Mouse (Mus musculus) neural tube, embryonic 11.5 days (tissue): ENCODE data around the gene Susd1. TPM values are rescaled to one million over a fixed set of nuclear protein-coding genes. Genes with fewer than 3 reads are reported as not detected.

ENCODE experiments used
- ATAC-seq: fragments of 200-750 bp; cut with Nextera tagmentation; 2 replicates; pipeline ENCODE4 v1.8.0; 2017; ENCODE audit warnings: moderate number of reproducible peaks, mild to moderate bottlenecking, moderate TSS enrichment, moderate library complexity; ENCODE audit not compliant: insufficient read depth, low FRiP score, low TSS enrichment
- DNase-seq: peaks from one replicate; pipeline ENCODE4 v3.0.0-alpha.2; 2015; ENCODE audit warnings: low spot score
- H3K27ac ChIP-seq: fragments of 300-500 bp; sonication (generic); 2 replicates; pipeline ENCODE4 v1.5.1; 2014; ENCODE audit warnings: low read depth, mild to moderate bottlenecking, low read length
- H3K27me3 ChIP-seq: fragments of 300-500 bp; sonication (generic); 2 replicates; pipeline ENCODE4 v1.6.1; 2014; ENCODE audit warnings: mild to moderate bottlenecking, low read length, mixed read lengths; ENCODE audit not compliant: control insufficient read depth, insufficient read depth
- H3K36me3 ChIP-seq: fragments of 300-500 bp; sonication (generic); 2 replicates; pipeline ENCODE4 v1.6.1; 2014; ENCODE audit warnings: mild to moderate bottlenecking, low read length, moderate library complexity, mixed read lengths; ENCODE audit not compliant: control insufficient read depth, insufficient read depth
- H3K4me1 ChIP-seq: fragments of 300-500 bp; sonication (generic); 2 replicates; pipeline ENCODE4 v1.6.1; 2014; ENCODE audit warnings: low read length, mixed read lengths; ENCODE audit not compliant: control insufficient read depth, insufficient read depth
- H3K4me2 ChIP-seq: fragments of 300-500 bp; sonication (generic); 2 replicates; pipeline ENCODE4 v1.6.1; 2014; ENCODE audit warnings: low read depth, mild to moderate bottlenecking, moderate library complexity
- H3K4me3 ChIP-seq: fragments of 300-500 bp; sonication (generic); 2 replicates; pipeline ENCODE4 v1.5.1; 2014; ENCODE audit warnings: low read depth, low read length
- H3K9ac ChIP-seq: fragments of 300-500 bp; sonication (generic); 2 replicates; pipeline ENCODE4 v1.6.1; 2014; ENCODE audit warnings: mild to moderate bottlenecking, low read length
- H3K9me3 ChIP-seq: fragments of 300-500 bp; sonication (generic); 2 replicates; pipeline ENCODE4 v1.6.1; 2016; ENCODE audit warnings: low read length; ENCODE audit not compliant: control insufficient read depth
- WGBS: fragments of 180-500 bp; shearing (Covaris S2); extraction: QIAGEN DNeasy Blood & Tissue Kit; methylation state at CpG from one replicate; pipeline ENCODE4 v1.1.7; 2014; 5-methylcytosine and 5-hydroxymethylcytosine counted together
- polyA plus RNA-seq: library from polyadenylated mRNA; unstranded; fragments of >200 nt; fragmentation: Nextera tagmentation; extraction: Ambion mirVana; gene quantifications from 2 replicates; pipeline ENCODE4 v1.2.1, GENCODE M21; 2014

Susd1 gene
- polyA plus RNA-seq, 1 experiment from 2014 or later: 0.81 TPM

DNA sequence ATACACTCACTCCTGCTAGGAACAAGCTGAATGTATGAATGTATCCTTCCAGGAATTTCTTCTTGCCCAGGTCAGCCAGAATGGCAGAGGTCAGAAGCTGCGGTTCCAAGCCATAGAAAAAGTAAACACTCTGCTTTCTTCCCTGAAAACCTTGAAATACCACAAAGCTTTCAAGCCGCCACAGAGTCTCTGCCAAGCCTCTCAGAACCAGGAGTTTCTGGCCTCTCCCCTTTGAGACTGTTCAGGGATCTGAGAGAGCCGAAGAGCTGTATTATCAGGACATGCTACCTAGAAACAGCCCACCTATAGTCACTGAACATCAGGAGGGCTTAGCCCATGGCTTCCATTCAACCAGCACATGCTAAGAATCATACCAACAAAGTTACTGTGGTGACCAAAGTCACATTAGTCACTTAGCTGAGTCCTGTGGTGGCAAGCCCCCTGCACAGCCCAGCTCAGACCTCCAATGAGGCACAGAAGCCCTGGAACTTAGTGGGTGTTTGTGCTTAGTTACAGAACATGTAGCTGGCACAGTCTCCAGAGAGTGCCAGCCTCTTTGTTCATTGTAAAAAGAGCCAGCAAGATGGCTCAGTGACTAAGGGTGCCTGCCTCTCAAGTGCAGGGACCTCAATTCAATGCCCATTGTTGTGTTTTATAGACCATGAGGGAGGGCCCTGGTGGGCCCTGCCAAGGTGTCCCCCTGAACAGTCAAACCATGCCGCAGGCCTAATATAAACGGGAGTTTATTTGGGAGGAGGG lies 16.2 kb downstream of the Susd1 start:
- WGBS: 44% methylated on average over 5 of the region's 5 CpGs
- no peaks in the 10 kb centered on the region for H3K36me3 ChIP-seq
- H3K9me3 ChIP-seq: no peaks in the 10 kb centered on the region
- no peak overlapping the region for H3K4me3 ChIP-seq
- ATAC-seq (no peak), DNase-seq (no peak)
- no peaks in the 10 kb centered on the region for H3K27me3 ChIP-seq
- no peak overlapping the region for H3K27ac ChIP-seq
- H3K9ac ChIP-seq: no peak overlapping the region
- 0 out of 2 replicates have a peak, but pooled peaks cover 2% of the 10 kb centered on the region for H3K4me1 ChIP-seq
- H3K4me2 ChIP-seq: no peak overlapping the region

DNA sequence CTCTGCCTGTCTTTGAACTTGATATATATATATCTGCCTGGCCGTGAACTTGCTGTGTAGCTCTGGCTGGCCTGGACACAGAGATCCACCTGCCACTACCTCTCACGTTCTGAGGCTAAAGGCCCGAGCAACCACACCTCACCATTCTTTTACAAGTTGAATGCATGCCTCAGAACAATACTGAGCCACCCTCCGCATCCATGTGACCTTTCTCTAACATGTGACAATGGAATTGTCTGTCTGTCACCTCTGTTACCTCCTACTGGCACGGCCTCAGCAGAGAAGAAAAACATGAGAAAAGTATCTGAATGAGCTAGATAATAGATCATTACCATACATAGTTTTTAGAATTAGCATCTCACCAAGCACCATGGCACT lies 17.1 kb downstream of the Susd1 start:
- DNase-seq: no peak

DNA sequence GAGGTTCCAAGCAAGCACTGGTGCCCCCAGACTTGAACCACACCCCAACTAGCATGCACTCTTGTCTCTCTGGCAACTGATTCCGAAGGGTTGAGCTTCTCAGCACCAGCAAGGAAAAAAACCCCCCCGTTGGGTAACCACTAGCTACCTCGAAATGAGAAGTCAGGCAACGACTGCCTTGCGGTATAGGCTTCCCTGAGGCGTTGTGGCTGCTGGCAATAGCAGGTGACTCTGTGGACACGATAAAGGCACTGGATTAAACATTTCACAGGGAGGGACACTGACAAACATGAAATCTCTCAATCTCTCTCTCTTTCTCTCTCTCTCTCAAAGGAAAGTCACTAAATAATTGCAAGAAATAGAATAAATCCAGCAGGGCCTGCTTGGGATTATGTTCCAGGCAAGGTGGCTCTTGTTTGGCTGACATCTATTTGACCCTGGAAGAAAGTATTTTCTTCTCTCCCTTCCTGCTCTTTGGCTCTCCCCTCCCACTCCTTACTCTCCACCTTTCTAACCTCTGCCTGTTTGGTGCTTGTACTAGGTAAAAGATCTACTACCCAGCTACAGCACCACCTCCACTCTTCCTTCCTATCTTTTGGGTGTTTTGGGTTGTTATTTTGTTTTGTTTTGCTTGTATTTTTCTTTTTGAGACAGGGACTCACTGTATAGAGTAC lies 17.6 kb downstream of the Susd1 start:
- WGBS: 91% methylated on average over 7 of the region's 7 CpGs
- DNase-seq: no peak

More for the DNA sequence above, 17.1 kb downstream of the Susd1 start:
- Histone ChIP-seq H3K9ac (no peak overlapping the region), H3K4me3 (no peak overlapping the region), H3K27me3 (no peaks in the 10 kb centered on the region), H3K4me2 (no peak overlapping the region), H3K9me3 (no peaks in the 10 kb centered on the region), H3K27ac (no peak overlapping the region), H3K4me1 (0 out of 2 replicates have a peak, but pooled peaks cover 2% of the 10 kb centered on the region), H3K36me3 (no peaks in the 10 kb centered on the region)
- no peak for ATAC-seq
- whole genome bisulfite sequencing: 55% methylated on average over 5 of the region's 5 CpGs

DNA sequence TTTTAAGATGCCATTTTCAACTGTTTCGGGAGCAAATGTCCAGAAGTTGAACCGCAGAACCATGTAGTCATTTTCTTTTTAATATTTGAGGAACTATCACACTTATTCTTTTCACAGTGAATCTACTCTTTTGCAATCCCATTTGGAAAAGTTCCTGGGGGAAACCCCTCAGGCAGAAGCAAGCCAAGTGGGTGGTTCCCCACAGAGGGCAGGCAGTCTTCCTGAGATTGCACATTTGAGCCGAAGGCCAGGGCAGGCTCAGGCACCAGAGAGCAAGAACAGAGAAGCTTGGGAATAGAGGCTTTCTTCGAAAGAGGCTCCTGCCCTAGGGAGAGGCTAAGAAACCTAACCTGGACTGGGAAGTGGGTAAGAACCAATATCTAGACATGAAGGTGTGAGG lies 19.2 kb downstream of the Susd1 start:
- H3K27me3 ChIP-seq: no peaks in the 10 kb centered on the region
- H3K4me1 ChIP-seq: 0 out of 2 replicates have a peak, but pooled peaks cover 2% of the 10 kb centered on the region
- WGBS: 85% methylated on average over 4 of the region's 4 CpGs
- H3K9me3 ChIP-seq: no peaks in the 10 kb centered on the region
- no peak overlapping the region for H3K4me3 ChIP-seq
- no peak overlapping the region for H3K9ac ChIP-seq
- no peak for ATAC-seq
- H3K36me3 ChIP-seq: no peaks in the 10 kb centered on the region
- H3K27ac ChIP-seq: no peak overlapping the region
- no peak overlapping the region for H3K4me2 ChIP-seq
- no peak for DNase-seq

More for the DNA sequence above, 17.6 kb downstream of the Susd1 start:
- Histone ChIP-seq H3K36me3 (no peaks in the 10 kb centered on the region), H3K27ac (no peak overlapping the region), H3K9me3 (no peaks in the 10 kb centered on the region), H3K4me2 (no peak overlapping the region), H3K27me3 (no peaks in the 10 kb centered on the region), H3K4me3 (no peak overlapping the region), H3K4me1 (0 out of 2 replicates have a peak, but pooled peaks cover 2% of the 10 kb centered on the region), H3K9ac (no peak overlapping the region)
- ATAC-seq: no peak

DNA sequence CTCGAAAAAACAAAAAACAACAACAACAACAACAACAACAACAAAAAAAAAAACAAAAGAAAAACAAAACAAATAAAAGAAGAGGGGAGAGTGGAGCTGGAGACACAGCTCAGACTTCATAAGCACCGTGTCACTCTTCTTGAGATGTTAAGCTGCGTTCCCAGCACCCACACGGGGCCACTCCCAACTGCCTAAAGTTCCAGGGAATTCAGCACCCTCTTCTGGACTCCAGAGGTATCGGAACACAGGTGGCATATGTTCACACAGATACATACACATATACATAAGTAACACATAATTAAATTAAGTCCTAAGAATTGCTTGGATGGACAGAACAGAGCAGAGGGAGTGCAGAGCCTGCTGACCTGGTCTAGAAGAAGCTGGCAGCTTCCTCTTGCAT lies 25.0 kb downstream of the Susd1 start:
- no peak for ATAC-seq
- H3K9me3 ChIP-seq: no peaks in the 10 kb centered on the region
- H3K9ac ChIP-seq: no peak overlapping the region
- 92% methylated on average over 5 of the region's 5 CpGs for WGBS
- H3K27me3 ChIP-seq: no peaks in the 10 kb centered on the region
- H3K4me1 ChIP-seq: no peaks in the 10 kb centered on the region
- no peak overlapping the region for H3K4me2 ChIP-seq
- no peak overlapping the region for H3K4me3 ChIP-seq
- H3K27ac ChIP-seq: no peak overlapping the region
- H3K36me3 ChIP-seq: no peaks in the 10 kb centered on the region
- no peak for DNase-seq

DNA sequence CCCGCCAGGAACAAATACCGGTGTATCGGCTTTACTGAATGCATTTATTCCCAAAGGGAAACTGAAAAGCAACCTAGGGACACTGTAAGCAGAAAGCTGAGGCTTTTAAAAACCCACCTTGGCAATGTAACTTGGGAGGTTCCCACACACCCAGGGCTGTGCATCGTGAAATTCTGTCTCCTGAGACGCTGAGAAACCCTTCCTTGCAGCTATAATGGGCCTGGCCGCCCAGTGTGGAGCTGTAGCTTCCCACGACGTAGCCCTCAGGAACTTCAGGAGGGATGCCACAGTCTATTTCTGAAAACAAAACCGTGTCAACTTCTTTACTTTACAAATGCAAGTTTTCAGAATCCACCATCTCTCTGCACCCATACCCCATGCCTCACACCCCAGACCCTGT lies 27.3 kb downstream of the Susd1 start:
- DNase-seq: no peak
- Histone ChIP-seq H3K9me3 (no peaks in the 10 kb centered on the region), H3K27me3 (no peaks in the 10 kb centered on the region), H3K4me1 (no peaks in the 10 kb centered on the region), H3K4me2 (no peak overlapping the region), H3K36me3 (no peaks in the 10 kb centered on the region), H3K27ac (no peak overlapping the region), H3K9ac (no peak overlapping the region), H3K4me3 (no peak overlapping the region)
- 86% methylated on average over 9 of the region's 9 CpGs for WGBS
- ATAC-seq: no peak

DNA sequence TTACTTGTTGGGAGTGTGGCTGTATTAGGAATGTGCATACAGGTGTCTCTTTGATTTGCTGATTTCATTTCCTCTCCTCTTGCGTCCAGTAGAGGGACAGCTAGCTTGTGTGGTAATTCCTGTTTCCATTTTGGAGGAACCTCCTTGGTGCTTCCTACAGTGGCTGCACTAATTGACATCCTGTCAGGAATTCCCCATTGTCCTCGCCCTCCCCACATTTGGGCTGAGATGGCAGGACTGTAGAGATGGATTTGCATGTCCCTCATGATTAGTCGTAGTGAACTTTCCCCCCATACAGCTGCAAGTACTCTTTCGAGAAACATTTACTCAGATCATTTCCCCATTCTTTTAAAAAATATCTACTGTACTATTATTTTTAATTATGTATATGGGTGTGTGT lies 30.7 kb downstream of the Susd1 start:
- DNase-seq (no peak), ATAC-seq (no peak)
- no peaks in the 10 kb centered on the region for H3K36me3 ChIP-seq
- H3K4me2 ChIP-seq: no peak overlapping the region
- no peaks in the 10 kb centered on the region for H3K9me3 ChIP-seq
- no peaks in the 10 kb centered on the region for H3K4me1 ChIP-seq
- no peak overlapping the region for H3K4me3 ChIP-seq
- 87% methylated on average over 4 of the region's 4 CpGs for WGBS
- H3K27ac ChIP-seq: no peak overlapping the region
- H3K9ac ChIP-seq: no peak overlapping the region
- H3K27me3 ChIP-seq: no peaks in the 10 kb centered on the region

DNA sequence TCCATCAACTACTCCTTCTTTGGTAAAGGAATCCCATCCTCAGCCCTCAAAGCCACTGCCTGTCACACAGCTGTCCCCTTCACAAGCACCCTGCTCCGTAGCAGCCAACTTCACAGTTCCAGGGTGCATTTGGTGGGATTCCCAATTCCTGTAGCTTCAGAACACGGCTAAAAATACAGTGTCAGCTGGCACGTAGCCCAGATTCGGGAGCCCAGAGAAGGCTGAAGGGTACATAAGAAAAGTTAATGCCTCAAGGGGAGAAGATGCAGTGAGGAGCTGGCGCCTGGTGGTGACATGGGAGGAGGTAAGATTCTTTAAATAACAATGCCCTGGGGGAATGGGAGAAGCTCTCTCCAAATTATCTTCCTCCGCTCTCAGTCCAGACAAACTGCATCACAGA lies 34.1 kb downstream of the Susd1 start:
- no peaks in the 10 kb centered on the region for H3K36me3 ChIP-seq
- no peak overlapping the region for H3K9ac ChIP-seq
- no peaks in the 10 kb centered on the region for H3K27me3 ChIP-seq
- WGBS: 69% methylated on average over 6 of the region's 6 CpGs
- no peaks in the 10 kb centered on the region for H3K9me3 ChIP-seq
- H3K4me1 ChIP-seq: no peaks in the 10 kb centered on the region
- ATAC-seq (no peak), DNase-seq (no peak)
- H3K4me2 ChIP-seq: no peak overlapping the region
- no peak overlapping the region for H3K27ac ChIP-seq
- no peak overlapping the region for H3K4me3 ChIP-seq

DNA sequence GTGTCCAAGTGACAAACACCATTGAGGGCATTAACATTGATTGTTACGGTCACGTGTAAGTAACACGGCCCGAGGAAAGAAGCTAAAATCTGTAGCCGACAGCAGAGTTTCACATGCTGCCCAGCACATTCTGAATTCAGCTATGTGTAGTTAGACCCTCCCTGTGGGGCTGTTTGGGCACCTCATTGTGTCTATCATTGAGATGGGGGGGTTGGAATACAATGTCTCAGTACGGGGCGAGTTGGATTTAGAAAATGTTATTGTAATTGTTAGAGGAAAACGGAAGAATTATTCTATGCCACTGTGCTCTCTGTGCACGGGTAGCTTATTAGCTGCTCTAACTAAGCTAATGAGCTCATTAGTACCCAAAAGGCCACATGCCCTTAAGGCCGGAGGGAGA lies 37.5 kb downstream of the Susd1 start:
- no peak for ATAC-seq
- Histone ChIP-seq H3K9ac (no peak overlapping the region), H3K36me3 (no peaks in the 10 kb centered on the region), H3K9me3 (no peaks in the 10 kb centered on the region), H3K27ac (no peak overlapping the region), H3K4me3 (no peak overlapping the region), H3K27me3 (no peaks in the 10 kb centered on the region), H3K4me1 (no peaks in the 10 kb centered on the region), H3K4me2 (no peak overlapping the region)
- WGBS: 85% methylated on average over 10 of the region's 10 CpGs
- no peak for DNase-seq
